Mouse (Mus musculus) MEL (cell line): Measurements from ENCODE around the gene Baiap2. TPM values are rescaled to one million over a fixed set of nuclear protein-coding genes. Genes with fewer than 3 reads are reported as not detected.

Source experiments
- DNase-seq: peaks from one replicate; pipeline ENCODE4 v3.0.0; 2011; ENCODE audit warnings: low read depth, low spot score
- H3K27ac ChIP-seq: 2 replicates; pipeline ENCODE4 v1.5.1; 2012; ENCODE audit warnings: low read depth, mild to moderate bottlenecking, control low read depth, low read length, moderate library complexity; ENCODE audit not compliant: control insufficient read depth
- H3K27me3 ChIP-seq, 2 experiments: fragments of 150-350 bp in 1 of 2; sonication (generic) in 1 of 2; 2 replicates each; pipeline ENCODE4 v1.6.1; 2012; ENCODE audit warnings: low read length in 2 of 2, mild to moderate bottlenecking in 2 of 2, improper control_type of control experiment in 1 of 2, moderate library complexity in 1 of 2; ENCODE audit not compliant: insufficient read depth in 2 of 2, control insufficient read depth in 1 of 2
- H3K36me3 ChIP-seq, 2 experiments: 2 replicates each; pipeline ENCODE4 v1.6.1; 2012 to 2014; ENCODE audit warnings: low read length in 2 of 2, improper control_type of control experiment in 1 of 2, inconsistent platforms in 1 of 2, mild to moderate bottlenecking in 1 of 2; ENCODE audit not compliant: insufficient read depth in 2 of 2, control insufficient read depth in 1 of 2
- H3K4me1 ChIP-seq, 2 experiments: fragments of 150-350 bp in 1 of 2; sonication (generic) in 1 of 2; 2 replicates each; pipeline ENCODE4 v1.6.1; 2012; ENCODE audit warnings: low read length in 2 of 2, improper control_type of control experiment in 1 of 2, mild to moderate bottlenecking in 1 of 2; ENCODE audit not compliant: insufficient read depth in 2 of 2, control insufficient read depth in 1 of 2
- H3K4me3 ChIP-seq, 2 experiments: fragments of 150-350 bp in 1 of 2; sonication (generic) in 1 of 2; 2 replicates each; pipeline ENCODE4 v1.5.1; 2012; ENCODE audit warnings: low read depth in 2 of 2, low read length in 2 of 2, mild to moderate bottlenecking in 2 of 2, moderate library complexity in 2 of 2, control low read depth in 1 of 2, improper control_type of control experiment in 1 of 2; ENCODE audit not compliant: control insufficient read depth in 1 of 2, insufficient read depth in 1 of 2
- H3K79me2 ChIP-seq: 2 replicates; pipeline ENCODE4 v1.6.1; 2012; ENCODE audit warnings: mild to moderate bottlenecking, low read length, moderate library complexity; ENCODE audit not compliant: control insufficient read depth, poor library complexity, insufficient read depth
- H3K9ac ChIP-seq: 2 replicates; pipeline ENCODE4 v1.6.1; 2012; ENCODE audit warnings: low read depth, mild to moderate bottlenecking, control low read depth, low read length, moderate library complexity; ENCODE audit not compliant: control insufficient read depth, poor library complexity, severe bottlenecking
- H3K9me3 ChIP-seq: fragments of 150-350 bp; sonication (generic); replicated peaks from 2 replicates; pipeline ENCODE4 v1.6.1; 2012; ENCODE audit warnings: mild to moderate bottlenecking, low read length, improper control_type of control experiment, moderate library complexity; ENCODE audit not compliant: insufficient read depth
- BHLHE40 ChIP-seq: IDR thresholded peaks from 2 replicates; pipeline ENCODE4 v1.6.1; 2012; ENCODE audit warnings: low read depth, mild to moderate bottlenecking, inconsistent platforms, low read length, improper control_type of control experiment, borderline replicate concordance
- CHD1 ChIP-seq: IDR thresholded peaks from 2 replicates; pipeline ENCODE4 v1.6.1; 2012; ENCODE audit warnings: low read depth, mild to moderate bottlenecking, inconsistent platforms, low read length, improper control_type of control experiment
- CHD2 ChIP-seq: IDR thresholded peaks from 2 replicates; pipeline ENCODE4 v1.6.1; 2011; ENCODE audit warnings: low read length, improper control_type of control experiment
- CTCF ChIP-seq, 3 experiments: IDR thresholded peaks in 2 of 3; conservative IDR thresholded peaks in 1 of 3; 2 replicates each; pipeline ENCODE4 v1.5.1; 2011 to 2012; ENCODE audit warnings: low read length in 3 of 3, low read depth in 2 of 3, mild to moderate bottlenecking in 2 of 3, improper control_type of control experiment in 1 of 3, inconsistent platforms in 1 of 3, mixed read lengths in 1 of 3, moderate library complexity in 1 of 3; ENCODE audit not compliant: control insufficient read depth in 1 of 3, insufficient read depth in 1 of 3, poor library complexity in 1 of 3, severe bottlenecking in 1 of 3
- E2F4 ChIP-seq: IDR thresholded peaks from 2 replicates; pipeline ENCODE4 v1.6.1; 2011; ENCODE audit warnings: low read depth, low read length, improper control_type of control experiment, borderline replicate concordance
- EP300 ChIP-seq, 2 experiments: IDR thresholded peaks; 2 replicates each; pipeline ENCODE4 v1.6.1; 2011; ENCODE audit warnings: improper control_type of control experiment in 2 of 2, low read length in 2 of 2, low read depth in 1 of 2, mild to moderate bottlenecking in 1 of 2
- ETS1 ChIP-seq: IDR thresholded peaks from 2 replicates; pipeline ENCODE4 v1.6.1; 2012; ENCODE audit warnings: low read depth, mild to moderate bottlenecking, inconsistent platforms, low read length, improper control_type of control experiment, moderate library complexity
- GATA1 ChIP-seq: IDR thresholded peaks from 2 replicates; pipeline ENCODE4 v1.6.1; 2011; ENCODE audit warnings: low read depth, low read length, improper control_type of control experiment
- JUND ChIP-seq: IDR thresholded peaks from 2 replicates; pipeline ENCODE4 v1.6.1; 2011; ENCODE audit warnings: low read depth, mild to moderate bottlenecking, improper control_type of control experiment, low read length
- KAT2A ChIP-seq: conservative IDR thresholded peaks from 2 replicates; pipeline ENCODE4 v1.6.1; 2012; ENCODE audit warnings: low read depth, low read length, improper control_type of control experiment, inconsistent platforms
- MAZ ChIP-seq: IDR thresholded peaks from 2 replicates; pipeline ENCODE4 v1.6.1; 2012; ENCODE audit warnings: low read depth, mild to moderate bottlenecking, inconsistent platforms, low read length, improper control_type of control experiment
- MEF2A ChIP-seq: IDR thresholded peaks from 2 replicates; pipeline ENCODE4 v1.6.1; 2014; ENCODE audit warnings: low read depth, mild to moderate bottlenecking, inconsistent platforms, low read length, improper control_type of control experiment; ENCODE audit not compliant: poor library complexity, insufficient replicate concordance, severe bottlenecking; ENCODE audit errors: extremely low read depth
- MXI1 ChIP-seq: IDR thresholded peaks from 2 replicates; pipeline ENCODE4 v1.6.1; 2011; ENCODE audit warnings: mild to moderate bottlenecking, low read depth, low read length, improper control_type of control experiment
- MYB ChIP-seq: IDR thresholded peaks from 2 replicates; pipeline ENCODE4 v1.6.1; 2011; ENCODE audit warnings: mild to moderate bottlenecking, low read depth, low read length, improper control_type of control experiment
- MYC ChIP-seq: IDR thresholded peaks from 2 replicates; pipeline ENCODE4 v1.6.1; 2011; ENCODE audit warnings: low read depth, mild to moderate bottlenecking, low read length, improper control_type of control experiment, moderate library complexity
- NELFE ChIP-seq: IDR thresholded peaks from 2 replicates; pipeline ENCODE4 v1.6.1; 2011; ENCODE audit warnings: low read depth, low read length, improper control_type of control experiment
- NRF1 ChIP-seq: IDR thresholded peaks from 2 replicates; pipeline ENCODE4 v1.6.1; 2014; ENCODE audit warnings: low read depth, mild to moderate bottlenecking, inconsistent platforms, low read length, improper control_type of control experiment, moderate library complexity; ENCODE audit not compliant: poor library complexity, insufficient read depth, severe bottlenecking
- POLR2A ChIP-seq, 2 experiments: IDR thresholded peaks; 2 replicates each; pipeline ENCODE4 v1.6.1; 2011 to 2012; ENCODE audit warnings: low read length in 2 of 2, mild to moderate bottlenecking in 2 of 2, control low read depth in 1 of 2, improper control_type of control experiment in 1 of 2, low read depth in 1 of 2, moderate library complexity in 1 of 2; ENCODE audit not compliant: control insufficient read depth in 1 of 2, insufficient read depth in 1 of 2, poor library complexity in 1 of 2
- POLR2AphosphoS2 ChIP-seq: IDR thresholded peaks from 2 replicates; pipeline ENCODE4 v1.6.1; 2011; ENCODE audit warnings: low read length, improper control_type of control experiment
- POLR2AphosphoS5 ChIP-seq: IDR thresholded peaks from 2 replicates; pipeline ENCODE4 v1.6.1; 2012; ENCODE audit warnings: low read depth, borderline replicate concordance, mild to moderate bottlenecking, inconsistent platforms, low read length, moderate library complexity, mixed read lengths
- RAD21 ChIP-seq: IDR thresholded peaks from 2 replicates; pipeline ENCODE4 v1.6.1; 2011; ENCODE audit warnings: mild to moderate bottlenecking, low read depth, low read length, improper control_type of control experiment
- RCOR1 ChIP-seq: IDR thresholded peaks from 2 replicates; pipeline ENCODE4 v1.6.1; 2012; ENCODE audit warnings: low read depth, mild to moderate bottlenecking, inconsistent platforms, low read length, improper control_type of control experiment
- SIN3A ChIP-seq: IDR thresholded peaks from 2 replicates; pipeline ENCODE4 v1.6.1; 2012; ENCODE audit warnings: low read length, improper control_type of control experiment, inconsistent platforms
- SMC3 ChIP-seq: IDR thresholded peaks from 2 replicates; pipeline ENCODE4 v1.6.1; 2011; ENCODE audit warnings: low read depth, low read length, improper control_type of control experiment
- TAL1 ChIP-seq: IDR thresholded peaks from 2 replicates; pipeline ENCODE4 v1.6.1; 2012; ENCODE audit warnings: mild to moderate bottlenecking, inconsistent platforms, low read length, moderate library complexity, mixed read lengths
- TBP ChIP-seq: IDR thresholded peaks from 2 replicates; pipeline ENCODE4 v1.8.0; 2011; ENCODE audit warnings: low read depth, low read length, improper control_type of control experiment
- TCF12 ChIP-seq: IDR thresholded peaks from 2 replicates; pipeline ENCODE4 v1.6.1; 2014; ENCODE audit warnings: low read depth, mild to moderate bottlenecking, inconsistent platforms, low read length, improper control_type of control experiment, moderate library complexity
- USF1 ChIP-seq: IDR thresholded peaks from 2 replicates; pipeline ENCODE4 v1.6.1; 2014; ENCODE audit warnings: low read depth, mild to moderate bottlenecking, inconsistent platforms, low read length, improper control_type of control experiment, moderate library complexity
- USF2 ChIP-seq, 2 experiments: IDR thresholded peaks; 2 replicates each; pipeline ENCODE4 v1.6.1; 2011 to 2012; ENCODE audit warnings: improper control_type of control experiment in 2 of 2, low read length in 2 of 2, borderline replicate concordance in 1 of 2, inconsistent platforms in 1 of 2, low read depth in 1 of 2, mild to moderate bottlenecking in 1 of 2; ENCODE audit not compliant: insufficient read depth in 1 of 2
- ZNF384 ChIP-seq: IDR thresholded peaks from 2 replicates; pipeline ENCODE4 v1.6.1; 2012; ENCODE audit warnings: low read depth, mild to moderate bottlenecking, inconsistent platforms, low read length, improper control_type of control experiment
- polyA plus RNA-seq, 2 experiments: library from polyadenylated mRNA; stranded (reverse) in 1 of 2; unstranded in 1 of 2; fragments of >175 nt in 1 of 2; fragments of >200 nt in 1 of 2; gene quantifications; 2 replicates each; pipeline versions ENCODE4 v1.2.1 to v1.2.4; 2012; ENCODE audit warnings: low replicate concordance in 2 of 2, low read depth in 1 of 2; ENCODE audit not compliant: insufficient read length in 2 of 2, insufficient read depth in 1 of 2, missing spikeins in 1 of 2
- total RNA-seq: library from RNA; depleted of rRNA; stranded (reverse); fragments of 300-350 nt; gene quantifications from 2 replicates; pipeline ENCODE4 v1.2.3, GENCODE M21; 2012

Gene Baiap2
- total and polyA plus RNA-seq, 3 experiments: 27.5 to 31.3 TPM; not detected in 1

GRCm38 (mm10) chr11:119902891-119903290 lies 39.7 kb upstream of the Baiap2 start:
- DNase-seq: no peak
- Histone ChIP-seq H3K36me3 (no peaks in the 10 kb centered on the region), H3K27me3 (no peaks in the 10 kb centered on the region), H3K27ac (no peak overlapping the region), H3K9ac (no peak overlapping the region), H3K4me1 (no peaks in the 10 kb centered on the region), H3K4me3 (no peak overlapping the region), H3K9me3 (no peaks in the 10 kb centered on the region)
- TF ChIP-seq MYB: no peak
- TF ChIP-seq, all 39 proteins: peak for 0
- no peaks in the 10 kb centered on the region for H3K79me2 ChIP-seq

GRCm38 (mm10) chr11:119904621-119905286 lies 37.8 kb upstream of the Baiap2 start:
- Histone ChIP-seq H3K27me3 (no peaks in the 10 kb centered on the region), H3K4me3 (no peak overlapping the region), H3K4me1 (peaks cover 0 to 6% of the 10 kb centered on the region in 2 experiments; a peak in 2 of 4 replicates), H3K27ac (no peak overlapping the region), H3K36me3 (no peaks in the 10 kb centered on the region), H3K9me3 (no peaks in the 10 kb centered on the region), H3K79me2 (no peaks in the 10 kb centered on the region; the same call in 1 of the 2 replicates), H3K9ac (no peak overlapping the region)
- DNase-seq: peak; percentile 83
- TF ChIP-seq CHD1: no peak
- 0 out of 2 replicates have a peak, but pooled peaks have one; percentile 27 for TF ChIP-seq TCF12
- TF ChIP-seq RAD21: peak; percentile 100
- TF ChIP-seq POLR2AphosphoS2: no peak
- no peak for TF ChIP-seq POLR2A (IDR thresholded peaks at IDR 0.05; ENCODE audit: control insufficient read depth in 1 of 2, insufficient read depth in 1 of 2, low read depth in 1 of 2, low read length in 2 of 2, poor library complexity in 1 of 2)
- TF ChIP-seq MEF2A: no peak
- TF ChIP-seq CTCF (IDR thresholded peaks at IDR 0.05 in 2 of 3, conservative IDR thresholded peaks at IDR 0.05 in 1 of 3; ENCODE audit: control insufficient read depth in 1 of 3, insufficient read depth in 1 of 3, low read depth in 2 of 3, low read length in 3 of 3, poor library complexity in 1 of 3, severe bottlenecking in 1 of 3): peak in 2 of 3 experiments; percentile 96 to 100
- no peak for TF ChIP-seq KAT2A
- peak; percentile 14; the same call in 1 of the 2 replicates for TF ChIP-seq BHLHE40
- TF ChIP-seq USF1: no peak
- TF ChIP-seq E2F4: no peak
- TF ChIP-seq NRF1: no peak
- TF ChIP-seq TBP: no peak
- TF ChIP-seq MXI1: no peak
- TF ChIP-seq POLR2AphosphoS5: no peak
- no peak; the same call in 1 of the 2 replicates for TF ChIP-seq ZNF384
- TF ChIP-seq ETS1: no peak
- TF ChIP-seq MYB: no peak
- TF ChIP-seq EP300 (IDR thresholded peaks at IDR 0.05; ENCODE audit: low read depth in 1 of 2, low read length in 2 of 2): no peak
- no peak for TF ChIP-seq RCOR1
- no peak for TF ChIP-seq USF2 (IDR thresholded peaks at IDR 0.05; ENCODE audit: borderline replicate concordance in 1 of 2, insufficient read depth in 1 of 2, low read depth in 1 of 2, low read length in 2 of 2)
- TF ChIP-seq SMC3: peak; percentile 98
- TF ChIP-seq NELFE: no peak
- TF ChIP-seq TAL1: no peak
- TF ChIP-seq MYC: no peak
- 0 out of 2 replicates have a peak, but pooled peaks have one; percentile 32 for TF ChIP-seq JUND
- TF ChIP-seq SIN3A: peak; percentile 42; the same call in 1 of the 2 replicates
- TF ChIP-seq MAZ: peak; percentile 29; the same call in 1 of the 2 replicates
- TF ChIP-seq GATA1: peak; percentile 25; the same call in 1 of the 2 replicates
- no peak for TF ChIP-seq CHD2
